Mouse (Mus musculus) intestine, embryonic 15.5 days (tissue): ENCODE results near the gene Mtfr1l. TPM values are rescaled to one million over a fixed set of nuclear protein-coding genes. Genes with fewer than 3 reads are reported as not detected.
A peak's percentile ranks its signal among the peaks of the same experiment; 100 is the strongest.

ENCODE experiments used
- ATAC-seq: fragments of 200-750 bp; cut with Nextera tagmentation; 2 replicates; pipeline ENCODE4 v1.8.0; 2017; ENCODE audit warnings: moderate TSS enrichment, moderate library complexity
- H3K27ac ChIP-seq: fragments of 300-500 bp; sonication (generic); 2 replicates; pipeline ENCODE4 v1.5.1; 2015; ENCODE audit warnings: mild to moderate bottlenecking, inconsistent platforms
- H3K27me3 ChIP-seq: fragments of 300-500 bp; sonication (generic); replicated peaks from 2 replicates; pipeline ENCODE4 v1.6.1; 2015; ENCODE audit warnings: inconsistent platforms
- H3K36me3 ChIP-seq: fragments of 300-500 bp; sonication (generic); 2 replicates; pipeline ENCODE4 v1.6.1; 2015; ENCODE audit warnings: inconsistent platforms
- H3K4me1 ChIP-seq: fragments of 300-500 bp; sonication (generic); replicated peaks from 2 replicates; pipeline ENCODE4 v1.6.1; 2015; ENCODE audit warnings: inconsistent platforms
- H3K4me2 ChIP-seq: fragments of 300-500 bp; sonication (generic); replicated peaks from 2 replicates; pipeline ENCODE4 v1.6.1; 2015; ENCODE audit warnings: mild to moderate bottlenecking, inconsistent platforms
- H3K4me3 ChIP-seq: fragments of 300-500 bp; sonication (generic); replicated peaks from 2 replicates; pipeline ENCODE4 v1.5.1; 2015; ENCODE audit warnings: inconsistent platforms
- H3K9ac ChIP-seq: fragments of 300-500 bp; sonication (generic); 2 replicates; pipeline ENCODE4 v1.6.1; 2015; ENCODE audit warnings: inconsistent platforms
- H3K9me3 ChIP-seq: fragments of 300-500 bp; sonication (generic); 2 replicates; pipeline ENCODE4 v1.6.1; 2016; ENCODE audit warnings: inconsistent platforms
- WGBS: fragments of 180-500 bp; shearing (Covaris S2); methylation state at CpG from one replicate; pipeline ENCODE4 v1.1.7; 2015; 5-methylcytosine and 5-hydroxymethylcytosine counted together
- polyA plus RNA-seq: library from polyadenylated mRNA; unstranded; fragments of >200 nt; fragmentation: Nextera tagmentation; extraction: Ambion mirVana; gene quantifications from 2 replicates; pipeline ENCODE4 v1.2.1, GENCODE M21; 2015

Gene Mtfr1l
- polyA plus RNA-seq, 1 experiment from 2014 or later: 96.4 TPM

DNA sequence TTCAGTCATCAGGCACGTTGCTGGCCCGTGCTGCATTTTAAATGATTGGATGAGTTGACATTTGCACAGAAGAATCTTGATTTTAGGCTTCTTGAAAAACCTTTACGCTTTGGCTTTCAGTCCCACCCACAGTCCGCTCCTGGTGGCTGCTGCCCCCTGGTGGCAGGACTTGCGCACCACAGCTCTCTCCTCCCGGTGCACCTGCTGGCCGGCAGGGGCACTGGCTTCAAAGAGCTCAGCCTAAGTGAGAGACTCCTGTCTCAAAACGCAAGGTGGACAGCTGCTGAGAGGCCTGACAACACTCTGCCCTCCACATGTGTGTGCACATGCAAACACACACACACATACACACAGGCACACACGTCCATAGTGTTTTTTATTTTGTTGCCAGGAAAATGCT, 57.2 kb downstream of the Mtfr1l start:
- no peak overlapping the region for H3K9ac ChIP-seq

DNA sequence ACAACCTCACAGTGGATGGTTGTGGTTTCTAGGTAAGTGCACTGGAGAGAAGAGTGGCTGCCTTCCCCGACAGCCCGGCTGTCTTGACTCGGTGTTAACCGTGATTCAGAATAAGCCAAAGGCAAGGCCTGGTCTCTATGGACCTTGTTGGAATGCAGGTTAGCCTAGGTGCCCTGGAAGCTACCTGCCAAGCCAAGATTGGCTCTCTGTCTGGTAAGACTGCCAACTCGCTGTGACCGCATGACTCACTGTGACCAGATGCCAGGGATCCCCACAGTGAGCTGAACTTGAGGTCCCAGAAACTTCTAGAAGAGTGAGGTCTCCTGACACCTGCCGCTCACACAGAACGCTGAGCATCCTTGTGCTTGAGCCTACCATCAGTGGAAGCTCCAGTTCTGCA, 58.3 kb downstream of the Mtfr1l start:
- no peak overlapping the region for H3K27ac ChIP-seq
- no peaks in the 10 kb centered on the region for H3K4me1 ChIP-seq
- no peak overlapping the region for H3K9ac ChIP-seq
- no peaks in the 10 kb centered on the region for H3K9me3 ChIP-seq
- H3K27me3 ChIP-seq: no peaks in the 10 kb centered on the region
- H3K4me2 ChIP-seq: no peak overlapping the region
- no peak for ATAC-seq
- no peak overlapping the region for H3K4me3 ChIP-seq
- peaks cover 23% of the 10 kb centered on the region for H3K36me3 ChIP-seq
- WGBS: 86% methylated on average over 8 of the region's 8 CpGs

More for the DNA sequence above, 57.2 kb downstream of the Mtfr1l start:
- Histone ChIP-seq H3K36me3 (peaks cover 22% of the 10 kb centered on the region), H3K4me2 (no peak overlapping the region), H3K27ac (no peak overlapping the region), H3K9me3 (no peaks in the 10 kb centered on the region), H3K4me1 (no peaks in the 10 kb centered on the region), H3K4me3 (no peak overlapping the region), H3K27me3 (peaks cover 3% of the 10 kb centered on the region; the same call in 1 of the 2 replicates)
- WGBS: 6% methylated on average over 9 of the region's 9 CpGs
- peak; percentile 86 for ATAC-seq

Other genes with a start within 250 kb of the Mtfr1l start
- 15.7 and 17.9 TPM in 2 replicates for gene Pdik1l, start 247.5 kb downstream of the Mtfr1l start, polyA plus RNA-seq
- 0.68 and 1.0 TPM in 2 replicates for gene Trim63, start 220.3 kb downstream of the Mtfr1l start, polyA plus RNA-seq
- 4.4 and 4.5 TPM in 2 replicates for gene Slc30a2, start 192.2 kb downstream of the Mtfr1l start, polyA plus RNA-seq
- 1.4 and 1.5 TPM in 2 replicates for gene Extl1, start 151.5 kb downstream of the Mtfr1l start, polyA plus RNA-seq
- 42.4 and 42.6 TPM in 2 replicates for gene Pafah2, start 139.1 kb downstream of the Mtfr1l start, polyA plus RNA-seq
- 1,243 and 1,415 TPM in 2 replicates for gene Stmn1, start 67.1 kb downstream of the Mtfr1l start, polyA plus RNA-seq
- gene Paqr7, start 38.7 kb downstream of the Mtfr1l start, polyA plus RNA-seq: 11.5 TPM in 2 replicates
- gene Aunip, start 24.4 kb downstream of the Mtfr1l start, polyA plus RNA-seq: 16.0 and 18.0 TPM in 2 replicates
- gene Selenon, start 16.8 kb upstream of the Mtfr1l start, polyA plus RNA-seq: 15.3 and 25.1 TPM in 2 replicates
- 3.0 TPM in 2 replicates for gene Man1c1, start 168.9 kb upstream of the Mtfr1l start, polyA plus RNA-seq
- 15.9 and 18.6 TPM in 2 replicates for gene Ldlrap1, start 232.6 kb upstream of the Mtfr1l start, polyA plus RNA-seq